8 mouse cellular contexts compared by ENCODE assay signal in genomic region chr3:101108848-101109247, GRCm38 (mm10). TPM values are rescaled to one million over a fixed set of nuclear protein-coding genes. Genes with fewer than 3 reads are reported as not detected.
A peak's percentile ranks its signal among the peaks of the same experiment; 100 is the strongest.
DNase-seq lines count a peak whose midpoint lies in the region; ATAC-seq lines count a peak whose summit lies in the region.

No protein-coding gene starts in this region.

- peaks cover 49% of the 10 kb centered on the region for H3K4me1 ChIP-seq in heart, embryonic 12.5 days (replicated peaks)
- H3K4me1 ChIP-seq in embryonic facial prominence, embryonic 10.5 days = peaks cover 71% of the 10 kb centered on the region
- H3K4me1 ChIP-seq in hindbrain, embryonic 16.5 days (ENCODE audit: control insufficient read depth, insufficient read depth, low read depth, low read length) = peaks cover 27% of the 10 kb centered on the region

- no peak overlapping the region for H3K27ac ChIP-seq in heart, embryonic 12.5 days (ENCODE audit: poor library complexity, severe bottlenecking)
- peak overlapping the region; percentile 97 for H3K27ac ChIP-seq in embryonic facial prominence, embryonic 10.5 days (replicated peaks)
- H3K27ac ChIP-seq in hindbrain, embryonic 16.5 days (ENCODE audit: low read depth, low read length) = no peak overlapping the region

- H3K4me2 ChIP-seq in heart, embryonic 12.5 days = peak overlapping the region; percentile 91
- H3K4me2 ChIP-seq in hindbrain, embryonic 16.5 days (ENCODE audit: low read length) = peak overlapping the region; percentile 96

- peak overlapping the region; percentile 93 for H3K4me3 ChIP-seq in heart, embryonic 12.5 days
- peak overlapping the region; percentile 89 for H3K4me3 ChIP-seq in embryonic facial prominence, embryonic 10.5 days
- H3K4me3 ChIP-seq in hindbrain, embryonic 16.5 days (ENCODE audit: low read length) = peak overlapping the region; percentile 88

- H3K36me3 ChIP-seq in heart, embryonic 12.5 days = no peaks in the 10 kb centered on the region
- no peaks in the 10 kb centered on the region; the same call in 1 of the 2 replicates for H3K36me3 ChIP-seq in embryonic facial prominence, embryonic 10.5 days (replicated peaks)
- H3K36me3 ChIP-seq in hindbrain, embryonic 16.5 days (ENCODE audit: control insufficient read depth, insufficient read depth, low read length) = no peaks in the 10 kb centered on the region

- WGBS in heart, embryonic 12.5 days = 26% methylated on average over 5 of the region's 5 CpGs
- 14% methylated on average over 5 of the region's 5 CpGs for WGBS in embryonic facial prominence, embryonic 10.5 days
- WGBS in hindbrain, embryonic 16.5 days = 21% methylated on average over 5 of the region's 5 CpGs

- no peak for ATAC-seq in heart, embryonic 12.5 days (ENCODE audit: insufficient number of reproducible peaks, low FRiP score)
- no peak for ATAC-seq in hindbrain, embryonic 16.5 days

- H3K9me3 ChIP-seq in heart, embryonic 12.5 days (replicated peaks) = no peaks in the 10 kb centered on the region
- H3K9me3 ChIP-seq in embryonic facial prominence, embryonic 10.5 days = no peaks in the 10 kb centered on the region
- H3K9me3 ChIP-seq in hindbrain, embryonic 16.5 days (ENCODE audit: control insufficient read depth, low read length) = no peaks in the 10 kb centered on the region

- no peaks in the 10 kb centered on the region for H3K27me3 ChIP-seq in heart, embryonic 12.5 days (replicated peaks)
- H3K27me3 ChIP-seq in embryonic facial prominence, embryonic 10.5 days (replicated peaks; ENCODE audit: low read depth, poor library complexity, severe bottlenecking) = peaks cover 11% of the 10 kb centered on the region; the same call in 1 of the 2 replicates
- no peaks in the 10 kb centered on the region for H3K27me3 ChIP-seq in hindbrain, embryonic 16.5 days (replicated peaks; ENCODE audit: control insufficient read depth, insufficient read depth, low read length)

- H3K9ac ChIP-seq in heart, embryonic 12.5 days = peak overlapping the region; percentile 95
- H3K9ac ChIP-seq in hindbrain, embryonic 16.5 days (ENCODE audit: low read depth, low read length) = peak overlapping the region; percentile 94; the same call in 1 of the 2 replicates

- DNase-seq in heart, adult 8-10 months (ENCODE audit: low spot score) = no peak
- DNase-seq in embryonic facial prominence, embryonic 10.5 days (ENCODE audit: low spot score) = peak; percentile 44
- DNase-seq in naive thymus-derived CD4-positive, alpha-beta T cell, adult 2 months (ENCODE audit: low read depth) = peak; percentile 24
- DNase-seq in thymus, postnatal 25 days = no peak
- DNase-seq in gastrocnemius, adult 18-20 months (ENCODE audit: low spot score) = no peak
- DNase-seq in right cerebral cortex, postnatal 25 days = no peak

RNA-seq across cellular contexts. Expression of gene Ptgfrn, which starts 1.2 kb away (rescaled TPM):
- 6.8 and 7.3 TPM in 2 replicates for polyA plus RNA-seq in heart, embryonic 12.5 days (2016; fragmentation: Nextera tagmentation; extraction: Ambion mirVana)
- total RNA-seq in heart, adult 8-10 months (2022) = 10 to 100 TPM; 17.2 to 21.1 (median 19.8) TPM
- 3.9 and 4.1 TPM in 2 replicates for polyA plus RNA-seq in embryonic facial prominence, embryonic 10.5 days (2016; fragmentation: Nextera tagmentation; extraction: Ambion mirVana)
- 2.8 and 3.1 TPM in 2 replicates for polyA plus RNA-seq in hindbrain, embryonic 16.5 days (2015; fragmentation: Nextera tagmentation; extraction: Ambion mirVana)
- total RNA-seq in gastrocnemius, adult 18-20 months (2021) = 1 to 10 TPM; 6.7 to 8.5 TPM

Comparison
In these comparisons a context has a peak if more than half of its experiments do, and no peak if none do; other contexts are left out.
1. DNase-seq: peak in embryonic facial prominence, embryonic 10.5 days (single experiment) and naive thymus-derived CD4-positive, alpha-beta T cell, adult 2 months (single experiment); none in heart, adult 8-10 months (single experiment), thymus, postnatal 25 days (single experiment), gastrocnemius, adult 18-20 months (single experiment) and right cerebral cortex, postnatal 25 days (single experiment).
2. Peak in every context shown above with its lines, with median percentiles within 50 percentile points of each other: H3K4me3 ChIP-seq.